Mouse (Mus musculus) C2C12 (cell line): ENCODE measurements around the gene Vps26c. TPM values are rescaled to one million over a fixed set of nuclear protein-coding genes. Genes with fewer than 3 reads are reported as not detected.

Experiments used
- H3K27me3 ChIP-seq: one replicate; pipeline ENCODE4 v1.6.1; 2011; ENCODE audit not compliant: control insufficient read depth, insufficient read depth, insufficient read length
- H3K36me3 ChIP-seq: one replicate; pipeline ENCODE4 v1.6.1; 2011; ENCODE audit not compliant: control insufficient read depth, insufficient read depth
- H3K4me3 ChIP-seq: one replicate; pipeline ENCODE4 v1.5.1; 2011; ENCODE audit warnings: mild to moderate bottlenecking, control low read depth; ENCODE audit not compliant: poor library complexity, insufficient read depth, severe bottlenecking
- H3K79me2 ChIP-seq: one replicate; pipeline ENCODE4 v1.6.1; 2011; ENCODE audit not compliant: control insufficient read depth, insufficient read depth
- H3K79me3 ChIP-seq: one replicate; pipeline ENCODE4 v1.6.1; 2011; ENCODE audit warnings: low read depth, control low read depth
- H3ac ChIP-seq: one replicate; pipeline ENCODE3; 2011; ENCODE audit warnings: low read depth; ENCODE audit not compliant: control insufficient read depth, insufficient read length
- CEBPB ChIP-seq: IDR thresholded peaks from one replicate; pipeline ENCODE4 v1.6.1; 2011; ENCODE audit warnings: low read depth, mild to moderate bottlenecking, control low read depth, moderate library complexity
- CTCF ChIP-seq: IDR thresholded peaks from one replicate; pipeline ENCODE4 v1.5.1; 2011; ENCODE audit not compliant: control insufficient read depth, insufficient read depth, insufficient read length
- FOSL1 ChIP-seq: IDR thresholded peaks from one replicate; pipeline ENCODE4 v1.8.0; 2011; ENCODE audit warnings: mild to moderate bottlenecking, low read length; ENCODE audit not compliant: poor library complexity, insufficient read depth, severe bottlenecking
- MAX ChIP-seq: IDR thresholded peaks from one replicate; pipeline ENCODE4 v1.6.1; 2011; ENCODE audit warnings: mild to moderate bottlenecking, control low read depth
- MYOD1 ChIP-seq: IDR thresholded peaks from one replicate; pipeline ENCODE4 v1.6.1; 2011; ENCODE audit warnings: low read depth; ENCODE audit not compliant: control insufficient read depth, insufficient read length
- MYOG ChIP-seq: IDR thresholded peaks from one replicate; pipeline ENCODE4 v1.6.1; 2011; ENCODE audit not compliant: control insufficient read depth, insufficient read length; ENCODE audit errors: extremely low read depth
- USF1 ChIP-seq: IDR thresholded peaks from one replicate; pipeline ENCODE4 v1.6.1; 2011; ENCODE audit warnings: low read depth, mild to moderate bottlenecking, control low read depth, moderate library complexity
- polyA plus RNA-seq: library from polyadenylated mRNA; unstranded; fragments of >200 nt; fragmentation: generic; extraction: Trizol; gene quantifications from one replicate; pipeline ENCODE4 v1.2.1, GENCODE M21; 2012; ENCODE audit warnings: missing spikeins

Gene Vps26c
- polyA plus RNA-seq, 1 experiment = 50.3 TPM

DNA sequence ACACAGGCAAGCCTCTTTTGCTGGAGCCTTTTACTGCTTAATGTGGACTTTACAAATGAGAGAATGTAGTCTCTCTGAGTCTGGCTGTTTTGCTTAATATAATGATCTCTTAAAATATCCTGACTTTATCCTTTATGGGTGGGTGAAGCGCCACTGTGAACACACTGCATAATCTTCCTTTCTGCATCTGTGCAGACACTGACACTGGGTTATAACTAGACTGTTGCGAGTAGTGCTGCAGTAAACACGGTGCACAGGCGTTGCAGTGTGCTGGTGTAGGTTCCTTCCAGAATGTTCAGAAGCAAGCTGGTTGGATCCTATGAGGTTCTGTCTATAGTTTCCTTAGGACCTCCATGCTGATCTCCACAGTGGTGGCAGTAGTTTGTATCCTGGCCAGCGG, 37.3 kb downstream of the Vps26c start:
- no peaks in the 10 kb centered on the region for H3K79me3 ChIP-seq
- TF ChIP-seq USF1 = no peak
- TF ChIP-seq MAX = no peak
- no peak for TF ChIP-seq CTCF
- no peak for TF ChIP-seq FOSL1
- TF ChIP-seq MYOG = no peak
- no peak for TF ChIP-seq MYOD1
- TF ChIP-seq CEBPB = no peak

GRCm38 (mm10) chr16:94487341-94487740, 39.3 kb downstream of the Vps26c start:
- no peak for TF ChIP-seq USF1
- no peak for TF ChIP-seq MAX
- TF ChIP-seq CEBPB = no peak
- TF ChIP-seq FOSL1 = no peak
- no peak for TF ChIP-seq MYOG
- no peak for TF ChIP-seq MYOD1
- no peak for TF ChIP-seq CTCF

More for the DNA sequence above, 37.3 kb downstream of the Vps26c start:
- Histone ChIP-seq H3K27me3 (no peaks in the 10 kb centered on the region), H3ac (no peak overlapping the region), H3K36me3 (no peaks in the 10 kb centered on the region), H3K79me2 (no peaks in the 10 kb centered on the region), H3K4me3 (no peak overlapping the region)

GRCm38 (mm10) chr16:94484752-94485535, 41.7 kb downstream of the Vps26c start:
- TF ChIP-seq USF1 (no peak), MYOG (no peak), MYOD1 (no peak), FOSL1 (no peak), MAX (no peak), CTCF (no peak), CEBPB (no peak)
- no peak overlapping the region for H3K4me3 ChIP-seq
- H3K36me3 ChIP-seq = no peaks in the 10 kb centered on the region
- no peaks in the 10 kb centered on the region for H3K79me3 ChIP-seq
- H3ac ChIP-seq = no peak overlapping the region
- no peaks in the 10 kb centered on the region for H3K79me2 ChIP-seq
- no peaks in the 10 kb centered on the region for H3K27me3 ChIP-seq

More at GRCm38 (mm10) chr16:94487341-94487740, 39.3 kb downstream of the Vps26c start:
- H3K27me3 ChIP-seq = no peaks in the 10 kb centered on the region
- H3K79me2 ChIP-seq = no peaks in the 10 kb centered on the region
- no peaks in the 10 kb centered on the region for H3K79me3 ChIP-seq
- H3K4me3 ChIP-seq = no peak overlapping the region
- H3K36me3 ChIP-seq = no peaks in the 10 kb centered on the region
- no peak overlapping the region for H3ac ChIP-seq

GRCm38 (mm10) chr16:94473086-94473822, 53.4 kb downstream of the Vps26c start:
- H3ac ChIP-seq = no peak overlapping the region
- no peak overlapping the region for H3K4me3 ChIP-seq
- H3K36me3 ChIP-seq = peaks cover 28% of the 10 kb centered on the region
- no peaks in the 10 kb centered on the region for H3K79me2 ChIP-seq
- TF ChIP-seq USF1 (no peak), FOSL1 (no peak), MYOD1 (no peak), MYOG (no peak), MAX (no peak), CEBPB (no peak)
- no peaks in the 10 kb centered on the region for H3K79me3 ChIP-seq
- no peaks in the 10 kb centered on the region for H3K27me3 ChIP-seq

GRCm38 (mm10) chr16:94472515-94472951, 54.1 kb downstream of the Vps26c start:
- Histone ChIP-seq H3K4me3 (no peak overlapping the region), H3K79me2 (no peaks in the 10 kb centered on the region), H3ac (no peak overlapping the region), H3K27me3 (no peaks in the 10 kb centered on the region), H3K36me3 (peaks cover 35% of the 10 kb centered on the region), H3K79me3 (no peaks in the 10 kb centered on the region)
- TF ChIP-seq CEBPB = no peak
- TF ChIP-seq MAX = no peak
- TF ChIP-seq MYOG = no peak
- no peak for TF ChIP-seq MYOD1
- no peak for TF ChIP-seq CTCF

DNA sequence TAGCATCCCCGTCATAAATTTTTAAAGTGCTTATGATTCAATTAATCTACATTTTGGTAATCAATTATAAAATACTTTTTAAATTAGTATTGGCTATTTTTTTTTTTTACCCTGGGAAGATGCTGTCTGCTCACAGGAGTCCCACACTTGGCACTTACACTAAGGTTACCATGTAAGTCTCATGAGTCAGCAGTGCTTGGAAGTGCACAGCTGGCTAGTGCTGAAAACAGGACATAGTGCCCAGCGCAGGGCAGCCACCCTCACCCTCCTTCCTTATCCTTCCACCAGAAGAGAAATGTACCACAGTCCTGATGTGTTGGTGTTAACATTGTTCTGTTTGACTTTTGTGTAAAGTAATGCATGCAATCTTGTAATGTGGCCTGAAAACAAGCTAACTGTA, 58.2 kb downstream of the Vps26c start:
- no peak overlapping the region for H3ac ChIP-seq
- H3K79me2 ChIP-seq = no peaks in the 10 kb centered on the region
- no peak for TF ChIP-seq CEBPB
- TF ChIP-seq FOSL1 = no peak
- no peak for TF ChIP-seq USF1
- TF ChIP-seq MAX = no peak
- TF ChIP-seq MYOD1 = no peak
- H3K4me3 ChIP-seq = no peak overlapping the region
- no peaks in the 10 kb centered on the region for H3K27me3 ChIP-seq
- H3K36me3 ChIP-seq = peaks cover 59% of the 10 kb centered on the region
- no peaks in the 10 kb centered on the region for H3K79me3 ChIP-seq
